Mouse (Mus musculus): ENCODE results near the gene Prl8a8.

Prl8a8 gene

GRCm38 (mm10) chr13:27513117-27513516 lies at the start of gene Prl8a8:
Gene Prl8a8 (minus strand): TSS chr13:27513217.
- Histone ChIP-seq H3K36me3 (ENCODE audit: control insufficient read depth, insufficient read depth, low read length, poor library complexity, severe bottlenecking) (no peaks in the 10 kb centered on the region), H3K27me3 (ENCODE audit: control insufficient read depth, insufficient read depth, low read length, poor library complexity, severe bottlenecking) (no peaks in the 10 kb centered on the region)
- no peak for DNase-seq (ENCODE audit: low read depth, low spot score)

GRCm38 (mm10) chr13:27553336-27553735 lies 40.3 kb upstream of the Prl8a8 start:
- Histone ChIP-seq H3K27me3 (ENCODE audit: control insufficient read depth, insufficient read depth, low read length, poor library complexity, severe bottlenecking) (no peaks in the 10 kb centered on the region), H3K36me3 (ENCODE audit: control insufficient read depth, insufficient read depth, low read length, poor library complexity, severe bottlenecking) (no peaks in the 10 kb centered on the region)
- DNase-seq (ENCODE audit: low read depth, low spot score): no peak

GRCm38 (mm10) chr13:27523156-27523555 lies 10.1 kb upstream of the Prl8a8 start:
- Histone ChIP-seq H3K27me3 (ENCODE audit: control insufficient read depth, insufficient read depth, low read length, poor library complexity, severe bottlenecking) (no peaks in the 10 kb centered on the region), H3K36me3 (ENCODE audit: control insufficient read depth, insufficient read depth, low read length, poor library complexity, severe bottlenecking) (no peaks in the 10 kb centered on the region)
- DNase-seq (ENCODE audit: low read depth, low spot score): no peak

GRCm38 (mm10) chr13:27507645-27508044 lies 5.4 kb downstream of the Prl8a8 start:
- no peak for DNase-seq (ENCODE audit: low read depth, low spot score)
- no peaks in the 10 kb centered on the region for H3K27me3 ChIP-seq (ENCODE audit: control insufficient read depth, insufficient read depth, low read length, poor library complexity, severe bottlenecking)
- no peaks in the 10 kb centered on the region for H3K36me3 ChIP-seq (ENCODE audit: control insufficient read depth, insufficient read depth, low read length, poor library complexity, severe bottlenecking)

Data from splenic B cell, adult 2 months (primary cell).